Mouse (Mus musculus): ENCODE results near the gene Tenm4. TPM values are rescaled to one million over a fixed set of nuclear protein-coding genes. Genes with fewer than 3 reads are reported as not detected.
A peak's percentile ranks its signal among the peaks of the same experiment; 100 is the strongest.

Gene Tenm4
- polyA plus RNA-seq, 1 experiment from 2014 or later: 39.7 TPM

DNA sequence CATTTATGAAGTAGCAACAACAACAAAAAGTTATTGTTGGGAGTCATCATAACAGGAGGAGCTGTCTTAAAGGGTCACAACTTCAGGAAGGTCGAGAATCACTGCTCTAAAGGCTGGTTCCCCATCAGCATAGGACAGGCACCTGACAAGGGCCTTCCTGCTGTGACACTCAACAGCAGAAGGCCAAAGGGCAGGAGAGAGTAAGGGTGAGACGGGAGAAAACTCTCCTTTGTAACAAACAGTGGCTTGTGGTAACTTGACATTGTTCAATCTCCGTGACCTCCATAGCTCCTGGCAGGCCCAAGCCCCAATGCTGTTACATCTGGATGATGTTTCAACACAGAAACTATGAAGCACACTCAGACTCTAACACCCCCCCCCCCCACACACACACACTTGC, 101.0 kb downstream of the Tenm4 start:
- peaks cover 6% of the 10 kb centered on the region; the same call in 1 of the 2 replicates for H3K9me3 ChIP-seq (ENCODE audit: low read length)
- no peak overlapping the region for H3K4me3 ChIP-seq (ENCODE audit: low read length)
- WGBS: 71% methylated on average over 3 of the region's 3 CpGs
- no peaks in the 10 kb centered on the region for H3K4me1 ChIP-seq (ENCODE audit: insufficient read depth, low read length)
- no peak overlapping the region for H3K4me2 ChIP-seq (replicated peaks; ENCODE audit: low read depth, low read length)
- no peaks in the 10 kb centered on the region for H3K27me3 ChIP-seq (ENCODE audit: insufficient read depth, low read length)
- no peak for ATAC-seq (ENCODE audit: low FRiP score, low TSS enrichment)
- H3K36me3 ChIP-seq (ENCODE audit: insufficient read depth, low read length): no peaks in the 10 kb centered on the region
- H3K27ac ChIP-seq (ENCODE audit: low read length): no peak overlapping the region
- H3K9ac ChIP-seq (replicated peaks; ENCODE audit: low read length): no peak overlapping the region

GRCm38 (mm10) chr7:96274486-96274885, 103.4 kb downstream of the Tenm4 start:
- H3K4me2 ChIP-seq (replicated peaks; ENCODE audit: low read depth, low read length): no peak overlapping the region
- ATAC-seq (ENCODE audit: low FRiP score, low TSS enrichment): no peak
- H3K36me3 ChIP-seq (ENCODE audit: insufficient read depth, low read length): no peaks in the 10 kb centered on the region
- no peaks in the 10 kb centered on the region for H3K27me3 ChIP-seq (ENCODE audit: insufficient read depth, low read length)
- 0 out of 2 replicates have a peak, but pooled peaks cover 3% of the 10 kb centered on the region for H3K4me1 ChIP-seq (ENCODE audit: insufficient read depth, low read length)
- peaks cover 6% of the 10 kb centered on the region; the same call in 1 of the 2 replicates for H3K9me3 ChIP-seq (ENCODE audit: low read length)
- no peak overlapping the region for H3K4me3 ChIP-seq (ENCODE audit: low read length)
- H3K27ac ChIP-seq (ENCODE audit: low read length): no peak overlapping the region
- WGBS: 94% methylated on average over 2 of the region's 2 CpGs
- no peak overlapping the region for H3K9ac ChIP-seq (replicated peaks; ENCODE audit: low read length)

- 74% methylated on average over 10 of the region's 10 CpGs for WGBS
- H3K4me3 ChIP-seq (ENCODE audit: low read length): no peak overlapping the region
- no peak for ATAC-seq (ENCODE audit: low FRiP score, low TSS enrichment)
- no peaks in the 10 kb centered on the region for H3K36me3 ChIP-seq (ENCODE audit: insufficient read depth, low read length)
- no peak overlapping the region for H3K9ac ChIP-seq (replicated peaks; ENCODE audit: low read length)
- no peaks in the 10 kb centered on the region for H3K27me3 ChIP-seq (ENCODE audit: insufficient read depth, low read length)
- peaks cover 6% of the 10 kb centered on the region; the same call in 1 of the 2 replicates for H3K9me3 ChIP-seq (ENCODE audit: low read length)
- 0 out of 2 replicates have a peak, but pooled peaks cover 3% of the 10 kb centered on the region for H3K4me1 ChIP-seq (ENCODE audit: insufficient read depth, low read length)
- H3K4me2 ChIP-seq (replicated peaks; ENCODE audit: low read depth, low read length): no peak overlapping the region
- H3K27ac ChIP-seq (ENCODE audit: low read length): no peak overlapping the region
Measured at GRCm38 (mm10) chr7:96277550-96277949, 106.5 kb downstream of the Tenm4 start.

GRCm38 (mm10) chr7:96278378-96278777, 107.3 kb downstream of the Tenm4 start:
- 81% methylated on average over 11 of the region's 11 CpGs for WGBS
- no peaks in the 10 kb centered on the region for H3K27me3 ChIP-seq (ENCODE audit: insufficient read depth, low read length)
- peaks cover 6% of the 10 kb centered on the region; the same call in 1 of the 2 replicates for H3K9me3 ChIP-seq (ENCODE audit: low read length)
- H3K9ac ChIP-seq (replicated peaks; ENCODE audit: low read length): no peak overlapping the region
- no peaks in the 10 kb centered on the region for H3K36me3 ChIP-seq (ENCODE audit: insufficient read depth, low read length)
- no peak overlapping the region for H3K4me3 ChIP-seq (ENCODE audit: low read length)
- no peak for ATAC-seq (ENCODE audit: low FRiP score, low TSS enrichment)
- H3K27ac ChIP-seq (ENCODE audit: low read length): no peak overlapping the region
- no peak overlapping the region for H3K4me2 ChIP-seq (replicated peaks; ENCODE audit: low read depth, low read length)
- 0 out of 2 replicates have a peak, but pooled peaks cover 3% of the 10 kb centered on the region for H3K4me1 ChIP-seq (ENCODE audit: insufficient read depth, low read length)

DNA sequence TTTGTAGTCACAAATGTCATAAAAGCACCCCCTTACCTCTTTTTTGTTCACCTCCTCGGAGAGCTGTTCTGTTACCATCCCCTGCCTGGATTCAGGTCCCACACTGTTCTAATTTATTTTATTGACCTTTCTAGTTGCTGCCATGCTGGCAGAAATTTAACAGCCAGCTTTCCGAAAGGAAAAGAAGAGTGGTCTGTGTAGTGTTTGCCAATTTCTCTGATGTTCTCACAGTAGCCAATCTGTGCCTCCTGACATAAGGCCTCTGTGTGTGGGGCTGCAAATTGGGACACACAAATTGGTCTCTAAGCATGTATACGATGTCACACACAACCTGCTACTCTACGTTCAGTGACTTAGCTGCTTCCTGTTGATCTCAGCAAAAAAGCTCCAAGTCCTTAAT, 109.7 kb downstream of the Tenm4 start:
- Histone ChIP-seq H3K36me3 (ENCODE audit: insufficient read depth, low read length) (no peaks in the 10 kb centered on the region), H3K27me3 (ENCODE audit: insufficient read depth, low read length) (no peaks in the 10 kb centered on the region), H3K9ac (replicated peaks; ENCODE audit: low read length) (no peak overlapping the region), H3K27ac (ENCODE audit: low read length) (no peak overlapping the region), H3K4me2 (replicated peaks; ENCODE audit: low read depth, low read length) (no peak overlapping the region), H3K4me1 (ENCODE audit: insufficient read depth, low read length) (0 out of 2 replicates have a peak, but pooled peaks cover 3% of the 10 kb centered on the region), H3K4me3 (ENCODE audit: low read length) (no peak overlapping the region), H3K9me3 (ENCODE audit: low read length) (no peaks in the 10 kb centered on the region)
- 76% methylated on average over 4 of the region's 4 CpGs for WGBS
- no peak for ATAC-seq (ENCODE audit: low FRiP score, low TSS enrichment)

DNA sequence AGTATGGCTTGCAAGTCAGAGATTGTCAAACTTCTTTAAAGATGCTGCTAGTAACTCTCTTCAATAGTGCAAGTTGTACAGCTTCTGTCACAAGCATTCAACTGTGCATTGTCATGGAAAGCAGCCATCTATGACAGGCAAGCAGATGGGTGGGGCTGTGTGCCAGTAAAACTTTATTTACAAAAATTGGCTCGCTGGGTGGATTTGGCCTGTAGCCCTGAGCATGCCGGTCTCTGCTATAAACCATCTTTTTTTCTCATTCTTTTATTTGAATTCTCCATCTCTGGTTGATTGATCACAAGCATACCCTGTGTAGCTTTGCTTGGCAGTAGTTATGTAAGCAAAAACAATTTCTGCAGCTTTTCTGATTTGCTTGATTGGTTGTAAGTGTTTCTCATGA, 119.5 kb downstream of the Tenm4 start:
- Histone ChIP-seq H3K4me1 (ENCODE audit: insufficient read depth, low read length) (0 out of 2 replicates have a peak, but pooled peaks cover 9% of the 10 kb centered on the region), H3K27ac (ENCODE audit: low read length) (no peak overlapping the region), H3K9ac (replicated peaks; ENCODE audit: low read length) (no peak overlapping the region), H3K4me3 (ENCODE audit: low read length) (no peak overlapping the region), H3K36me3 (ENCODE audit: insufficient read depth, low read length) (no peaks in the 10 kb centered on the region), H3K9me3 (ENCODE audit: low read length) (0 out of 2 replicates have a peak, but pooled peaks cover 3% of the 10 kb centered on the region), H3K27me3 (ENCODE audit: insufficient read depth, low read length) (no peaks in the 10 kb centered on the region), H3K4me2 (replicated peaks; ENCODE audit: low read depth, low read length) (no peak overlapping the region)
- no peak for ATAC-seq (ENCODE audit: low FRiP score, low TSS enrichment)
- WGBS: 47% methylated on average over 2 of the region's 2 CpGs

- no peak overlapping the region for H3K4me3 ChIP-seq (ENCODE audit: low read length)
- no peak overlapping the region for H3K9ac ChIP-seq (replicated peaks; ENCODE audit: low read length)
- H3K4me1 ChIP-seq (ENCODE audit: insufficient read depth, low read length): no peaks in the 10 kb centered on the region
- no peak overlapping the region for H3K27ac ChIP-seq (ENCODE audit: low read length)
- 0 out of 2 replicates have a peak, but pooled peaks cover 3% of the 10 kb centered on the region for H3K9me3 ChIP-seq (ENCODE audit: low read length)
- WGBS: over 99% methylated on average over 5 of the region's 5 CpGs
- no peaks in the 10 kb centered on the region for H3K27me3 ChIP-seq (ENCODE audit: insufficient read depth, low read length)
- no peak overlapping the region for H3K4me2 ChIP-seq (replicated peaks; ENCODE audit: low read depth, low read length)
- no peak for ATAC-seq (ENCODE audit: low FRiP score, low TSS enrichment)
- no peaks in the 10 kb centered on the region for H3K36me3 ChIP-seq (ENCODE audit: insufficient read depth, low read length)
Measured at GRCm38 (mm10) chr7:96295959-96296358, 124.9 kb downstream of the Tenm4 start.

GRCm38 (mm10) chr7:96300826-96301397, 129.9 kb downstream of the Tenm4 start:
- H3K4me1 ChIP-seq (ENCODE audit: insufficient read depth, low read length): no peaks in the 10 kb centered on the region
- 86% methylated on average over 8 of the region's 8 CpGs for WGBS
- no peak overlapping the region for H3K27ac ChIP-seq (ENCODE audit: low read length)

DNA sequence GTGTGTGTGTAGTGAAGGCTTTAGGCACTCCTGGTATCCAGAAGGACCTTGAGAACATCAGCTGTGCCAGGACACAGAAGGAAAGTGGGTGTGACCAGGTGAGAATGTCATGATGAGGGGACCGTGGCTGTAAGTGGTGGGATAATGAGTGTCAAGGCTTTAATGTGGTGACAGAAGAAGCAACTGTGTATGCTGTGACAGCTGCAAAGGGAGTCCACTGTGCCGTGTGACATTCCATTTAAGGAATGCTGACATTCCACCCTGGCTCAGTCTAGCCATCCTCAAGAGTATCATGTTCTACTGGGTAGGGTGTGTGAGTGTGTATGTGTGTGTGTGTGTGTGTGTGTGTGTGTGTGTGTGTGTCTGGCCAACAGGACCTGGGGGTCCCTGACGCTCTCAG, 130.8 kb downstream of the Tenm4 start:
- Histone ChIP-seq H3K4me1 (ENCODE audit: insufficient read depth, low read length) (no peaks in the 10 kb centered on the region), H3K9ac (replicated peaks; ENCODE audit: low read length) (no peak overlapping the region), H3K9me3 (ENCODE audit: low read length) (no peaks in the 10 kb centered on the region), H3K36me3 (ENCODE audit: insufficient read depth, low read length) (no peaks in the 10 kb centered on the region), H3K4me2 (replicated peaks; ENCODE audit: low read depth, low read length) (no peak overlapping the region), H3K27ac (ENCODE audit: low read length) (no peak overlapping the region), H3K27me3 (ENCODE audit: insufficient read depth, low read length) (no peaks in the 10 kb centered on the region), H3K4me3 (ENCODE audit: low read length) (no peak overlapping the region)
- ATAC-seq (ENCODE audit: low FRiP score, low TSS enrichment): peak; percentile 59; the same call in 1 of the 2 replicates
- 22% methylated on average over 3 of the region's 3 CpGs for WGBS

More at GRCm38 (mm10) chr7:96300826-96301397, 129.9 kb downstream of the Tenm4 start:
- Histone ChIP-seq H3K27me3 (ENCODE audit: insufficient read depth, low read length) (no peaks in the 10 kb centered on the region), H3K4me2 (replicated peaks; ENCODE audit: low read depth, low read length) (no peak overlapping the region), H3K4me3 (ENCODE audit: low read length) (no peak overlapping the region), H3K36me3 (ENCODE audit: insufficient read depth, low read length) (no peaks in the 10 kb centered on the region), H3K9ac (replicated peaks; ENCODE audit: low read length) (no peak overlapping the region), H3K9me3 (ENCODE audit: low read length) (no peaks in the 10 kb centered on the region)
- no peak for ATAC-seq (ENCODE audit: low FRiP score, low TSS enrichment)

DNA sequence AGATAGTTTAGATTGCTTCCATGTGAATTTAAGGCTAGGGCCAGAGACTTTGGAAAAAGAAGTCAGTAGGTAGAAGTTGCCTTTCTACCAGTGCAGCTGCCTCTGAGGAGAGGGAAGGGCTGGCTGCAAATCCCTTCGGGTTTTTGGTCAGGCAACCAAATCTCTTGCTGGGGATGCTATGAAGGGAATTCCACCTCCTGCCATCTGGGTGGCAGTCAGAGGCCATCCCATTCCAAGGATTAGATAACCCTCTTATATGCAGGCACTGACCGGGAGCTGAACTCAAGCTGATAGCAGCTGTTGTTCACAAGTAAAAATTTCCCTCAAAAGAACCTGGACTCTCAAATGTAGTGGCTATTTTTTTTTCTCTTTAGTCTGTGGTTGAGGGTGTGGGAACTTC, 132.9 kb downstream of the Tenm4 start:
- no peaks in the 10 kb centered on the region for H3K36me3 ChIP-seq (ENCODE audit: insufficient read depth, low read length)
- 46% methylated on average over 2 of the region's 2 CpGs for WGBS

More for the DNA sequence above, 132.9 kb downstream of the Tenm4 start:
- no peaks in the 10 kb centered on the region for H3K9me3 ChIP-seq (ENCODE audit: low read length)
- no peak for ATAC-seq (ENCODE audit: low FRiP score, low TSS enrichment)
- H3K27me3 ChIP-seq (ENCODE audit: insufficient read depth, low read length): no peaks in the 10 kb centered on the region
- peaks cover 8% of the 10 kb centered on the region; the same call in 1 of the 2 replicates for H3K4me1 ChIP-seq (ENCODE audit: insufficient read depth, low read length)
- H3K27ac ChIP-seq (ENCODE audit: low read length): no peak overlapping the region
- H3K4me3 ChIP-seq (ENCODE audit: low read length): no peak overlapping the region
- no peak overlapping the region for H3K9ac ChIP-seq (replicated peaks; ENCODE audit: low read length)
- no peak overlapping the region for H3K4me2 ChIP-seq (replicated peaks; ENCODE audit: low read depth, low read length)

Data from kidney, embryonic 16.5 days (tissue).